Mouse (Mus musculus): Measurements from ENCODE around the gene Tnfsf10. TPM values are rescaled to one million over a fixed set of nuclear protein-coding genes. Genes with fewer than 3 reads are reported as not detected.
A peak's percentile ranks its signal among the peaks of the same experiment; 100 is the strongest.

Gene Tnfsf10
- total RNA-seq, 2 experiments from 2014 or later = 0.94 to 1.6 TPM

GRCm38 (mm10) chr3:27348462-27348861 lies 31.6 kb downstream of the Tnfsf10 start:
- peak in 1 of 2 experiments; percentile 45 for DNase-seq (ENCODE audit: extremely low spot score in 1 of 2, low spot score in 2 of 2)
- intact Hi-C loops (cut with DNase I) = no loop called here

GRCm38 (mm10) chr3:27351105-27351504 lies 34.3 kb downstream of the Tnfsf10 start:
- DNase-seq (ENCODE audit: extremely low spot score in 1 of 2, low spot score in 2 of 2) = no peak
- intact Hi-C loops (cut with DNase I) = no loop called here

DNA sequence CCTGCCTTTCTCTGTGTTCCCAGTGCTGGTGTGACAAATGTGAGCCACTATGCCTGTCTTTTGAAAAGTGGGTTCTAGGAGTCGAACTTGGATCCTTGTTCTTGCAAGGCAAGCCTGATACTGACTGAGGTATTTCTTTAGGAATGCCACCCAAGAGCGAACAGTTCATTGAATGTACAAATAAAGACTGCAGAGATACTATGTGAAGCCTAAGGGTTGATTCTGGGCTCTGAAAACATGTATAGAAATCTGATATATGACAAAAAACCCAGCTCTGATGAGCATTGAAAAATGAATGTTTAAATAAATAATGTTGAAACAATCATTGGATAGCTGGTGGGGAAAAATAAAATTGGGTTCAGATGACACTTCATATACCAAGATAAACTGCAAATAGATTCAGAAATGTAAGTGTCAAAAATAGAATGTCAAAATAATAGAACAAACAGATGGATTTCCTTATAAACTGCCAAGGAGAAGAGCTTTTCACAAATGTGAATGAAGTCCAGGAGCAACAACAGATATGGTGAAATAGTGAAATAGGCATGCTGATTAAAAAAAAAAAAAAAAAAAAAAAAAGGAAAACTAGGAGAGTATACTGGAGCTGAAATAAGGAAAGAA lies 42.4 kb downstream of the Tnfsf10 start:
- intact Hi-C loops (cut with DNase I) = no loop called here
- DNase-seq (ENCODE audit: extremely low spot score in 1 of 2, low spot score in 2 of 2) = no peak

GRCm38 (mm10) chr3:27370125-27370524 lies 53.3 kb downstream of the Tnfsf10 start:
- intact Hi-C loops (cut with DNase I) = no loop called here
- peak in 1 of 2 experiments; percentile 30 for DNase-seq (ENCODE audit: extremely low spot score in 1 of 2, low spot score in 2 of 2)

- intact Hi-C loops (cut with DNase I) = no loop called here
- DNase-seq (ENCODE audit: extremely low spot score in 1 of 2, low spot score in 2 of 2) = no peak
Observed at GRCm38 (mm10) chr3:27370582-27371275, 53.9 kb downstream of the Tnfsf10 start.

- peak in 1 of 2 experiments; percentile 22 for DNase-seq (ENCODE audit: extremely low spot score in 1 of 2, low spot score in 2 of 2)
- intact Hi-C loops (cut with DNase I) = no loop called here
Observed at GRCm38 (mm10) chr3:27371276-27371621, 54.4 kb downstream of the Tnfsf10 start, which contains the start of gene Ghsr. Ghsr (plus strand) TSS chr3:27371351.

DNA sequence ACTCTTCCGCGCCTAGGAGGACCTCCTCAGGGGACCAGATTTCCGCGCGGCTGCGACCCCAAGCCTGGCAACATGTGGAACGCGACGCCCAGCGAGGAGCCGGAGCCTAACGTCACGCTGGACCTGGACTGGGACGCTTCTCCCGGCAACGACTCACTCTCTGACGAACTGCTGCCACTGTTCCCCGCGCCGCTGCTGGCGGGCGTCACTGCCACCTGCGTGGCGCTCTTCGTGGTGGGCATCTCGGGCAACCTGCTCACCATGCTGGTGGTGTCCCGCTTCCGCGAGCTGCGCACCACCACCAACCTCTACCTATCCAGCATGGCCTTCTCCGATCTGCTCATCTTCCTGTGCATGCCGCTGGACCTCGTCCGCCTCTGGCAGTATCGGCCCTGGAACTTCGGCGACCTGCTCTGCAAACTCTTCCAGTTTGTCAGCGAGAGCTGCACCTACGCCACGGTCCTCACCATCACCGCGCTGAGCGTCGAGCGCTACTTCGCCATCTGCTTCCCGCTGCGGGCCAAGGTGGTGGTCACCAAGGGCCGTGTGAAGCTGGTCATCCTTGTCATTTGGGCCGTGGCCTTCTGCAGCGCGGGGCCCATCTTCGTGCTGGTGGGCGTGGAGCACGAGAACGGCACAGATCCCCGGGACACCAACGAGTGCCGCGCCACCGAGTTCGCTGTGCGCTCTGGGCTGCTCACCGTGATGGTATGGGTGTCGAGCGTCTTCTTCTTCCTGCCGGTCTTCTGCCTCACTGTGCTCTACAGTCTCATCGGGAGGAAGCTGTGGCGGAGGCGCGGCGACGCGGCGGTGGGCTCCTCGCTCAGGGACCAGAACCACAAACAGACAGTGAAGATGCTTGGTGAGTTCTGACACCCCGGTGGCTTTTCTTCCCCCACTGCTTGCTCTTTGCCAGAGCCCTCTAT lies 55.2 kb downstream of the Tnfsf10 start:
- DNase-seq (ENCODE audit: extremely low spot score in 1 of 2, low spot score in 2 of 2) = peak in 1 of 2 experiments; percentile 31
- intact Hi-C loops (cut with DNase I) = no loop called here

GRCm38 (mm10) chr3:27374396-27374795 lies 57.6 kb downstream of the Tnfsf10 start:
- intact Hi-C loops (cut with DNase I) = no loop called here
- no peak for DNase-seq (ENCODE audit: extremely low spot score in 1 of 2, low spot score in 2 of 2)

DNA sequence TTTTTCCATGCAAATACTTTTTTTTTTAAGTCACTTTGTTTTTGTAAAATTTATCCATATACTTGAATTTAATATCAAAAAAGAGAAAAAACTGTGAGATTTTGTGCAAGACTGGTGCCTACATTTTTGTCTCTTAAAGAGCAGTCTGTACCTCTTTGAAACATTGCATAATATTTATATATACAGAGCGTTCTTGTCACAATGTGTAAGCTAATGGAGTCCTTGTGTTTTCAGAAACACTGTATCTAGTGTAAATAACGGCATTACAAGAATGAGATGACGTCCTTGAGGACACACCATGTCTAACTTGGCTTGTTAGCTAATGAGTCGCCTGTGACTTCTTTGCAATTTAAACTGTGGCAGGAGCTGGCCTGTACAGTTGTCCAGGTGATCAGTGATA lies 61.1 kb downstream of the Tnfsf10 start:
- no peak for DNase-seq (ENCODE audit: extremely low spot score in 1 of 2, low spot score in 2 of 2)

GRCm38 (mm10) chr3:27384836-27385235 lies 68.0 kb downstream of the Tnfsf10 start:
- intact Hi-C loops (cut with DNase I) = no loop called here
- DNase-seq (ENCODE audit: extremely low spot score in 1 of 2, low spot score in 2 of 2) = no peak

More for the DNA sequence above, 61.1 kb downstream of the Tnfsf10 start:
- intact Hi-C loops (cut with DNase I) = no loop called here

DNA sequence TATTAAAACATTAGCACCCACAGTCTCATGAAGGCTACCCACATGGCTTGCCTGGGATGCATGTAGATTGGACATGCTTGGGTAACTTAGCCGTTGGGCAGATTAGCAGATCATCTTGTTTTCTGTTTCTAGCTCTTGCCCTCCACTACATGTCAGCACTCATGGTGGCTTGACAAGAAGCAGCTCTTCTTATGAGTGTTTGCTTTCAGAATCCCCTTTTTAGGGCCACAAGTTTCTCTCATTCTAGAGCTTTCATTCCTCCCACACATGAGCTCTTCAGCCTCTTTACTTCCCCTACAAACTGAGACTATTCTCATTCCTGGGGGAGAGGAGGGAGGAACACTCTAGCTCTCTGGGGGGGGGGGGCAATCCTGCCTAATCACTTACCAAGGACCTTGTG lies 73.1 kb downstream of the Tnfsf10 start:
- intact Hi-C loops (cut with DNase I) = no loop called here

More for the DNA sequence above, 73.1 kb downstream of the Tnfsf10 start:
- DNase-seq (ENCODE audit: extremely low spot score in 1 of 2, low spot score in 2 of 2) = no peak

Other genes starting within 250 kb of the Tnfsf10 start
- 1 to 10 TPM; 2.4 to 2.7 TPM for gene Ect2, start 163.2 kb upstream of the Tnfsf10 start, total RNA-seq (2021)
- 100 to 1,000 TPM in 1 of 2 experiments, 10 to 100 TPM in 1; 96.9 to 103 TPM for gene Nceh1, start 134.1 kb upstream of the Tnfsf10 start, total RNA-seq (2021)
- gene Ghsr, start 54.3 kb downstream of the Tnfsf10 start, total RNA-seq (2021) = under 1 TPM; 0.10 to 0.21 TPM

Data from left cerebral cortex, postnatal 10 days (tissue).